Mouse (Mus musculus) adrenal gland, adult (tissue): ENCODE data around the gene Syne2.

Source experiments
- DNase-seq, 2 experiments: peaks; one replicate each; pipeline ENCODE4 v3.0.0; 2022 to 2023; ENCODE audit warnings: low spot score in 1 of 2; ENCODE audit not compliant: inconsistent age in 2 of 2

Syne2 gene

DNA sequence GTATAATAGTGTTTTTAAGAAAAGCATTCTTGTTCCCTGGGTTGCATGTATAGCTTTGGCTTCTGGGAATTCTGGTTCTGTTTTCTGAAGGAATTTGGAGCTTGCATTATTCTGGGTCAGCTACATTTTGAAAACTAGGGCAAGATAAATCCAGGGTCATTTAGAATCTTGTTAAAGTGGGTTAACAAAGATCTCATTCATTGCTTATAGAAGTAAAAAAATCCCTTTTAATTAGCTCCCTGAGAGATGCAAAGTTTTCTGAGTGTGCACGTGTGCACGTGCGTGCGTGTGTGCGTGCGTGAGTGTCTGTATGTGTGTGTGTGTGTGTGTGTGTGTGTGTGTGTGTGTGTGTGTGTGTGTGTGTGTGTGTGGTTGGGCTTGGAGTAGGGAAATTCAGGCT lies 42.9 kb downstream of the Syne2 start:
- no peak for DNase-seq

DNA sequence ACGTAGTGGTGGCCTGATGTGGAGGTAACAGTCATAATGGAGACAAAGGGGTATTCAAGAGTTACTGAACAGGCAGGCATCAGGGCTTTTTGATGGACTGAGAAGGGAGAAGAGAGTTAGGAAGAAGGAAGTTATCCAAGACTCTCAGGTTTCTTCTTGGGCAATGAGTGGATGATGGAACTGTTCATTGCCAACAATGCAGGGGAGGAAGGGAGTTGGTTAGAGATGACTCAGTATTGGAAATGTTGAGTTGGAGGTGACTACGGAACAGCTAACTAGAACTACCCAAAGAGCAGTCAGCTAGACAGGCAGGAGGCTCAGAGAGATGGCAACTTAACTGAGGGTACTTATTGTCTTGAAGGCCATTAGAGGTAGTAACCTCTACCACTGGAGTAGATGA lies 47.2 kb downstream of the Syne2 start:
- DNase-seq: no peak

- peak in 1 of 2 experiments; percentile 58 for DNase-seq
Measured at GRCm38 (mm10) chr12:75866419-75867373, 48.8 kb downstream of the Syne2 start.

DNA sequence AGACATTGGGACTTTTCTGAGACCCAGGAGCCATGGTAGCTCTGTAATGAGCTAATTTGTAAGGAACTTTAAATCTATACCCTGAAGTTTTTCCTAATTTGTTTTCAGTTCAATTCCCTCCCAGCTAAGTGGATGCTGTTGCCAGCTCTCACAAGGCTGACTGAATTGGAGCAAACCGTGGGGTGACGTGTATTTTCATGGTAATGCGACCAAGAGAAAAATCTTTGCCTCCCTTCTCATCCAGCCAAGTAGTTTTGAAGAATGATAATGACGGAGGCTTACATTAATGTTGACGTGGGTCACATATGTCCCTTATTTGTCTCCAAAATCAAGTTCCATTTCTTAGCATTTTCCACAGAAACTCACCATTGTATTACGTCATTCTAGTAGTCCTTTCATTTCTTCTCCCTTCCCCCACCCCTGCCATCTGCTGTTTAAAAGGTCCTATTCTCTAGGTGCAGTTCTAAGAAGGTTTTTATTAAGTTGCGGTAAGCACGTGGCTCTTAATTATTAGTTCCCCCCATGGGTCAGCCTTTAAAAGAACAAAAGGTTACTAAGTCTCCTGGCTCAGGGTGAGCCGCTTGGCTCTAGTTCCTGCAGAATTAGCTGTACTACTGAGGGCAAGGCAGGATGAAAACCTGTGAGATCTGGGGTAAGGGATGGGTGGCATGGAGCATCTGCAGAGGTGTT lies 55.8 kb downstream of the Syne2 start:
- DNase-seq: peak in 1 of 2 experiments; percentile 45

DNA sequence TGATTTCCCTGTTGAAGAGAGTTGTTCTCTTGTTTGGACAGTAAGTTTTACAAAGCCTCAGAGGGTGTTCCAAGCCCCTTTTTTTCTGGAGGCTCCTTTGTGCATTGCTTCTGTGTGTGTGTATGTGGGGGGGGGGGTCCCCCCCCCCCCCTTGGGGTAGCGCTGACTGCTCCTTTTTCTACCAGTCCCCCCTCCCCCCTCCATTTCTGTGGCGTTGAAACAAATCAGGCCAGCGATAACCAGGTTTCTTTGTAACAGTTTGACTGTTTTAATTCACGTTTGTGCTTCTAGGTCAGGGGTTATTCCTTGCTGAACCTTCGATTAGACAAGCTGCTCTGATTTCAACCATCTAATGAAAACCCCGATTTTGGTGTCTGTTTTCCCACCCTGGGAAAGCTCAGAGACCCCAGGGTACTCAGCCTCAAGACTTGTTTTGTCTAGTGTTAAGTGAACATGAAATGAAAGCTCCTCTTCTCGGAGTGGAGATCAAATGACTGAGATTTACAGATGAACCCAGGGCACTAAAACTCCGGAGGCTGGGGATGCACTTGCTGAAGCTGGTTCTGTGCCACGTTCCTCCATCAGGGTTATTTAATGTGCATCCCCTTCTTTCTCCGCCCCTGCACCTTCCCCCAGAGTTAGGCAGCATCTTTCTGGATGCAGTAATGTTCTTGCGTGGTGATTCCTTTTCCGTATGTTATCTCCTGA lies 56.5 kb downstream of the Syne2 start:
- no peak for DNase-seq

GRCm38 (mm10) chr12:75879636-75880317 lies 61.8 kb downstream of the Syne2 start:
- no peak for DNase-seq

DNA sequence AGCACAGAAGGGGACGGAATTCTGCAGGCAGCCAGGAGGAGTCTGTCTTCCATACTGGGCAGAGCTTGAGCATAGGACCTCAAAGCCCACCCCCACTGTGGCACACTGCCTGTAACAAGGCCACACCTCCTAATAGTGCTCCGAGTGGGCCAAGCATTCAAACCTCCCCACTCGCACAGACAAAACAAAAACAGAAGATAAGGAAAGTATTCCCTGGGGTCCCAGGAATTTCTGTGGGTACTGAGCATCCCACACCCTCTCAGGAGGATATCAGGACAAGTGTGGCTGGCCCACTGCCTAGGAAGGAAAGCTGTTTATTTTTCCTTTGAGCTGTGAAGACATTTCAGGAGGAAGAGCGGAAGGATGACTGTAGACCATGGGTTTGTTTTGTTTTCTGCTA lies 63.6 kb downstream of the Syne2 start:
- DNase-seq: no peak

- DNase-seq: no peak
Measured at GRCm38 (mm10) chr12:75886161-75886560, 68.2 kb downstream of the Syne2 start.

DNA sequence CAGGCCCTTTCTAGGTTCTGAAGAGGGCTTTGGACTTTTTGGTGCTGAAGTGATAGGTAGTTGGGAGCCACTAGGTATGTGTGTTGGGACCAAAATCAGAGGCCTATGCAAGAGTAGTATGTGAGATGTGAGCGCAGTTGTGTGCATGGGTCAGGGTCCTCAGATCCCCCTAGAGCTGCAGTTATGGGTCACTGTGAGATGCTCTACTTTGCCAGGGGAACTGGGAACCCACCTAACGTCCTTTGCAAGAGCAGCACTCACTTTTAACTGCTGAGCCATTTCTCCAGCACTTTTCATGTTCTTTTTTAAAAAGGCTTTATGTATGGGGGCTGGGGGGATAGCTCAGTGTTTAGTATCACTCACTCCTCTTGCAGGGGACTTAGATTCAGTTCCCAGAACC lies 69.0 kb downstream of the Syne2 start:
- DNase-seq: no peak

DNA sequence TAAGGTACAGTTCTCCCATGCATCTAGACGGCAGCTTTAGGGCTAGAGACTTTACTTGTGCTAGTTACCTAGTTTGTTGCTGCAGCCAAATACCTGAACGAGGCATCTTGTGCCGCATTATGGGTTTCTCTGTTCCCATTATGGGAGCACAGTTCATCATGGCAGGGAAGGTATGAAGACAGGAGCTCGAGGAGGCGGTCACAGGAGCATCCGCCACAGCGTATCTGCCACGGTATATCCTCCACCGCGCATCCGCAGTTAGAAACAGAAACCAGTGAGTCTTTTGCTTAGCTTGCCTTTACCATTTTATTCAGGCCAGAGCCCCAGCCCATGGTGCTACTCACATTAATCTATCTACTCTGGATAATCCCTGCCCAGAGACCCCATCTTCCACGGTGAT lies 70.8 kb downstream of the Syne2 start:
- DNase-seq: no peak

GRCm38 (mm10) chr12:75891206-75891605 lies 73.3 kb downstream of the Syne2 start:
- DNase-seq: no peak

- DNase-seq: peak; percentile 15 to 68
Measured at GRCm38 (mm10) chr12:75893392-75893791, 75.5 kb downstream of the Syne2 start.

DNA sequence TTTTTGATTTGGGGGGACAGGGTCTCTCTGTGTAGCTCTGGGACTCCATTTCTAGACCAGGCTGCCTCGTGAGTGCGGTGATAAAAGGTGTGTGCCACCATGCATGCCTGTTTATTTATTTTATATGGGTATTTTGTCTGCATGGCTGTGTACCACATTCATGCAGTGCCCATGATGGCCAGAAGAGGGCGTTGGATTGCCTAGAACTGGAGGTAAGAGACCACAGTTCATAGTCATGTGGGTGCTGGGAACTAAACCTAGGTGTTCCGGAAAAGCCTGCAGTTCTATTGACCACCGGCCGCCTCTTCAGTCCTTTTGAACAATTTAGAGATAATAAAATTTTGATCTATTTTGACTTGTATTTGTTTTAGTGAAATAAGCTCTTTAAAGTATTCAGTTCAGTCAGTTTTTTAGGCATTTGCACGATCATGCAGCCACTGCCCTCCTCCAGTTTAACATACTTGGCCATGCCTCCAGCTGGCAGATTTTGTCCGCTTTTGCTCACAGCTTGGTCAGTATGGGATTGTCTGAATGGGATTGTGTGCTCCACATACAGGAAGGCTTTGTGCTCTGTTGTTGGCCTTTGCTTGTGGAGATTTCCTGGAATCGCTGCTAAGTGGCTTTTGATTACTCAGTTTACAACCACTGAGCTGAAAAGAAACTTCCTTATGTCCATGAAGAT lies 76.5 kb downstream of the Syne2 start:
- no peak for DNase-seq

DNA sequence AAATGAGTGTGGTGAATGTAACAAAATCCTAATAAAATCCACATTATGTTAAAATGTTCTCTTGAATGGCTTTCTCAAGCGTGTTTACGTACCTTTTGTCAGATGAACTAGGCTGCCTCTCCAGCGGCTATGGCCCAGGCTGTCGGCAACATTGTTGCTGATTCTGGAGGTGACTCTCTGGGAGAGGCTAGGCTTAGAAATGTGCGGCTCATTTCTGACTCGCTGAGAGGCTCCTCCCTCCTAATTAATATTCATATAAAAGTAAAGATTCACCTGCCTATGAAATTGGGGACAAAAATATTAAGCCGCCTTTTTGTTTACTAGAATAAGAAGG lies 77.0 kb downstream of the Syne2 start:
- no peak for DNase-seq

DNA sequence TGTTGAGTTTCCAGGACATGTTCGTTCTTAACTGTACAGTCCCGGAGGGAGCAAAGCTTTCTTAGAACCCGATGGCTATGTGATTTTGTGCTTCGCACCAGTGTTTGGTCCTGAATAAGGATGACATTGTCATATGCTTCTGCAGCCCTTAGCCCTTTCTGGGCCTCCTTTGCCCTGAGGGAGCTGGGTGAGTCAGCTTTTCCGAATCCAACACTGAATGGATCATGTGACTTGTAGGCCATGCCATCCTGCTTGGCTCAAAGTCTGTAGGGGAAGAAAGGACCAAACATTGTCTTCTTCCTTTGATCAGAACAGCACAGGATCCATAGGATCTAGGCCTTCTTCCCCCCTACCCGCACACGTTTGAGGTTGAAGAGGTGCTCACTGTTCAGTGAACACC lies 79.9 kb downstream of the Syne2 start:
- peak; percentile 54 to 83 for DNase-seq

DNA sequence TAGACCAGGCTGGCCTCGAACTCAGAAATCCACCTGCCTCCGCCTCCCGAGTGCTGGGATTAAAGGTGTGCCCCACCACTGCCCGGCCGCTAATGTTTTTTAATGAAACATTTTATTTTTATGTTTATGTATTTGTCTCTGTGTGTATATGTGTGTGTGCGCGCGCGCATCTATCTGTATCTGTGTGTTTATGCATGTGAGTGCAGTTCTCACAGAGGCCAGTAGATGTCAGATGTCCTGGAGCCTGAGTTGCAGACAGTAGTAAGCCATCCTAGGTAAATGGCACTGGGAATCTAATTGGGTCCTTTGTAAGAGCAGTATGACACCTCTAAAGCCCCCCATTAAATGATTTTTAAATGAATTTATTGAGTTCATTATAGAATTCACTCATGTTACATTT lies 83.8 kb downstream of the Syne2 start:
- DNase-seq: no peak

DNA sequence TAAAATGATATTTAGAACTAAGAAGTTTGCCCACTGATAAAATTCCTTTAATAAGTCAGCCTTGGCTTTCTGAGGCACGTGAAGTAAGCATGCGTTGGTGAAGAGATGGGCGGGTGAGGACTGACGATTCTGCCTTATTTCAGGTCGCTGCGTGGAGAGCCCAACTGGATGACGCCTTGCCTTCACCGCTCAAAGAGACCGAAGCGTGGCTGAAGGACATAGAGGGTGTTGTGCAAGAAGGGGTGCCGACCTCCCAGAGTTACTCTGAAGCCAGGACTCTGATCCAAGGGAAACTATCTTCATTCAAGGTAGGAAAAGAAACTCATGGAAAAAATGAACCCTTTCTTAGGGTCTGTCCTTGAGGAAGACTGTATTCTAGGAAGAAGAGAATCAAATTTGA lies 86.1 kb downstream of the Syne2 start:
- peak in 1 of 2 experiments; percentile 53 for DNase-seq

- DNase-seq: no peak
Measured at GRCm38 (mm10) chr12:75905304-75905703, 87.4 kb downstream of the Syne2 start.

DNA sequence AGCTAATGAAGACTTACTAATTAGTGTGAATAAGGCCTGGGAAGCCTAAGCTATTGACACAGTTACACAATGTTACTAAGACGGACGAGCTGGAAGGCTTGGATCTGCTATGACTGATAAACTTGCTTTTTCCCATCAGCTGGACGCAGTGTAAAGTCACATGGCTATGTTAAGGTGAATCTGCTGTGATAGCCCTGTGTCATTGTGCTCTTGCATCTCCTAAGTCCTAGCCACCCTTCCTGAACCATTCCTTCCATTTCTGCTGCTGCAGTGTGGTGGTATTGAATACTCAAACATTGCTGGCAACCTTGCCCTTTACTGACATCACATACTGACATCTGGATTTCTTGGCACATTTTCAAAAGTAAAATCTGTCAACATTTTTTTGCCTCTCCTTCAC lies 90.5 kb downstream of the Syne2 start:
- peak in 1 of 2 experiments; percentile 73 for DNase-seq

- DNase-seq: peak in 1 of 2 experiments; percentile 60
Measured at GRCm38 (mm10) chr12:75915694-75916093, 97.8 kb downstream of the Syne2 start.

DNA sequence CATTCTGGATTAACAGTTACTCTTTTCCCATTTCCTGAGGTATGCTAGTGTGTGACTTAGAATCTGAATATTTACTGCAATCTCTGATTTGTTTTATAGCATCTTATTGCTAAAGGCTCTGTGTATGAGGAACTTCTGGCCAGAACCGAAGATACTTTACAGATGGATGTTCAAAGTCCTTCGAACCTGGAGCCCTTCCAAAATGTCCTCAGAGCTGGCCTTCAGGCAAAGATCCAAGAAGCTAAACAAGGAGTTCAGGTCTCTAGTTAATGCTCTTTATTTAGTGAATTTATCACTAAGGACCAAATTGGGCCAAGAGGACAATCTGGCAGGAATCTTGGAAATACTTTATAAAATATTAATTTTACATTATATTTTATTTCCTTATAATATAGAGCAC lies 100.5 kb downstream of the Syne2 start:
- peak; percentile 10 to 68 for DNase-seq
